Mouse (Mus musculus): ENCODE measurements at regions not wholly inside any gene's neighbourhood (a gene's known extent, or its start where the extent isn't known, plus 50 kb on each side); places are given as distances from the start of the nearest gene placed in this dataset.

- TF ChIP-seq CTCF (IDR thresholded peaks at IDR 0.05; ENCODE audit: extremely low read depth, insufficient read length, insufficient replicate concordance, low read depth, low read length) (no peak), POLR2A (IDR thresholded peaks at IDR 0.05; ENCODE audit: low read depth, low read length) (no peak)
Measured at GRCm38 (mm10) chr17:88389668-88390461, 50.6 kb upstream of the Foxn2 start.

Measured in small intestine, adult 2 months (tissue).